Comparison of ENCODE assay signal across 8 mouse cellular contexts in genomic region chr17:23738836-23739201, GRCm38 (mm10). TPM values are rescaled to one million over a fixed set of nuclear protein-coding genes. Genes with fewer than 3 reads are reported as not detected.
DNase-seq lines count a peak whose midpoint lies in the region; ATAC-seq lines count a peak whose summit lies in the region.

No protein-coding gene starts in this region.

- peaks cover 72% of the 10 kb centered on the region for H3K27me3 ChIP-seq in heart, embryonic 10.5 days (ENCODE audit: insufficient read depth, poor library complexity, severe bottlenecking)
- H3K27me3 ChIP-seq in hindbrain, embryonic 12.5 days, result peaks cover 43% of the 10 kb centered on the region

- peak overlapping the region; percentile 68 for H3K4me3 ChIP-seq in heart, embryonic 10.5 days
- peak overlapping the region; percentile 65 for H3K4me3 ChIP-seq in hindbrain, embryonic 12.5 days
- 0 out of 2 replicates have a peak overlapping the region, but pooled peaks have one; percentile 26 for H3K4me3 ChIP-seq in macrophage (ENCODE audit: inconsistent target)

- ATAC-seq in hindbrain, embryonic 12.5 days (ENCODE audit: low FRiP score), result no peak

- peak overlapping the region; percentile 93 for H3K4me2 ChIP-seq in hindbrain, embryonic 12.5 days (replicated peaks)

- H3K4me1 ChIP-seq in heart, embryonic 10.5 days, result peaks cover 40% of the 10 kb centered on the region
- peaks cover 31% of the 10 kb centered on the region for H3K4me1 ChIP-seq in hindbrain, embryonic 12.5 days

- peak overlapping the region; percentile 80 for H3K9ac ChIP-seq in hindbrain, embryonic 12.5 days

- 33% methylated on average over 2 of the region's 2 CpGs for WGBS in heart, embryonic 10.5 days
- WGBS in hindbrain, embryonic 12.5 days, result 24% methylated on average over 2 of the region's 2 CpGs
- WGBS in macrophage (ENCODE audit: missing documents), result 94% methylated on average over 2 of the region's 2 CpGs

- peaks cover 31% of the 10 kb centered on the region for H3K36me3 ChIP-seq in heart, embryonic 10.5 days
- H3K36me3 ChIP-seq in hindbrain, embryonic 12.5 days, result peaks cover 35% of the 10 kb centered on the region
- H3K36me3 ChIP-seq in macrophage (ENCODE audit: inconsistent target), result no peaks in the 10 kb centered on the region

- no peak overlapping the region for H3K27ac ChIP-seq in heart, embryonic 10.5 days
- H3K27ac ChIP-seq in hindbrain, embryonic 12.5 days, result peak overlapping the region; percentile 81; the same call in 1 of the 2 replicates
- H3K27ac ChIP-seq in macrophage, result no peak overlapping the region

- H3K9me3 ChIP-seq in heart, embryonic 10.5 days, result no peaks in the 10 kb centered on the region
- H3K9me3 ChIP-seq in hindbrain, embryonic 12.5 days (replicated peaks), result no peaks in the 10 kb centered on the region

- no peaks in the 10 kb centered on the region for H3K79me2 ChIP-seq in macrophage (ENCODE audit: inconsistent target)

- intact Hi-C loops in gastrocnemius, postnatal 36 days (cut with DNase I), result no loop called here

- DNase-seq in heart, embryonic 10.5 days (ENCODE audit: low spot score), result peak; percentile 69
- no peak for DNase-seq in heart, adult 11 months
- DNase-seq in adipocyte (ENCODE audit: low spot score), result peak; percentile 64
- no peak for DNase-seq in gastrocnemius, postnatal 36 days
- no peak for DNase-seq in c-Kit-positive CD71-positive TER-119-positive erythroid progenitor cells, embryonic 14.5 days (ENCODE audit: low spot score)
- no peak for DNase-seq in layer of hippocampus, postnatal 10 days (ENCODE audit: low spot score in 2 of 2)

RNA-seq across cellular contexts. Expression of gene Paqr4, which starts 1.8 kb away (rescaled TPM):
- 8.7 and 9.3 TPM in 2 replicates for polyA plus RNA-seq in heart, embryonic 10.5 days (2016; fragmentation: Nextera tagmentation; extraction: Ambion mirVana)
- polyA plus RNA-seq in hindbrain, embryonic 12.5 days (2016; fragmentation: Nextera tagmentation; extraction: Ambion mirVana), result 40.3 and 41.6 TPM in 2 replicates
- total RNA-seq in macrophage (2018; cell fraction: chromatin; rRNA removed), result 1 to 10 TPM in 11 of 26 experiments, under 1 TPM in 10, not detected in 5; 0.31 to 2.7 (median 1.1) TPM
- 10 to 100 TPM in 5 of 26 experiments, 1 to 10 TPM in 21; 4.3 to 15.4 (median 6.9) TPM for total RNA-seq in macrophage (2018; cell fraction: cytosol; rRNA removed)
- 10 to 100 TPM in 1 of 26 experiments, 1 to 10 TPM in 25; 1.1 to 10.5 (median 3.6) TPM for total RNA-seq in macrophage (2018; cell fraction: nucleus; rRNA removed)
- polyA plus RNA-seq in macrophage (2018), result 6.4 to 12.8 TPM (median 6.5 TPM) in 3 replicates
- total RNA-seq in gastrocnemius, postnatal 36 days (2021), result 1 to 10 TPM; 3.6 to 4.0 TPM
- total RNA-seq in layer of hippocampus, postnatal 10 days (2021), result 10 to 100 TPM; 51.8 to 53.1 TPM

RNA-seq across cellular contexts. Expression of gene Kremen2, which starts 6.8 kb away (rescaled TPM):
- polyA plus RNA-seq in heart, embryonic 10.5 days (2016; fragmentation: Nextera tagmentation; extraction: Ambion mirVana), result 0.43 and 1.9 TPM in 2 replicates
- 2.9 and 5.7 TPM in 2 replicates for polyA plus RNA-seq in hindbrain, embryonic 12.5 days (2016; fragmentation: Nextera tagmentation; extraction: Ambion mirVana)
- total RNA-seq in macrophage (2018; cell fraction: chromatin; rRNA removed), result not detected
- total RNA-seq in macrophage (2018; cell fraction: cytosol; rRNA removed), result not detected
- not detected for total RNA-seq in macrophage (2018; cell fraction: nucleus; rRNA removed)
- polyA plus RNA-seq in macrophage (2018), result not detected in 3 replicates
- not detected for total RNA-seq in gastrocnemius, postnatal 36 days (2021)
- total RNA-seq in layer of hippocampus, postnatal 10 days (2021), result under 1 TPM; 0.20 to 0.27 TPM

RNA-seq across cellular contexts. Expression of gene Pkmyt1, which starts 12.7 kb away (rescaled TPM):
- 46.5 and 53.2 TPM in 2 replicates for polyA plus RNA-seq in heart, embryonic 10.5 days (2016; fragmentation: Nextera tagmentation; extraction: Ambion mirVana)
- polyA plus RNA-seq in hindbrain, embryonic 12.5 days (2016; fragmentation: Nextera tagmentation; extraction: Ambion mirVana), result 29.1 and 31.2 TPM in 2 replicates
- 10 to 100 TPM in 25 of 26 experiments, 1 to 10 TPM in 1; 9.8 to 76.9 (median 19.4) TPM for total RNA-seq in macrophage (2018; cell fraction: chromatin; rRNA removed)
- 1 to 10 TPM; 1.5 to 6.5 (median 3.1) TPM for total RNA-seq in macrophage (2018; cell fraction: cytosol; rRNA removed)
- total RNA-seq in macrophage (2018; cell fraction: nucleus; rRNA removed), result 10 to 100 TPM in 21 of 26 experiments, 1 to 10 TPM in 5; 4.2 to 84.4 (median 15.9) TPM
- 2.0 to 9.0 TPM (median 2.7 TPM) in 3 replicates for polyA plus RNA-seq in macrophage (2018)
- under 1 TPM; 0.52 to 0.64 TPM for total RNA-seq in gastrocnemius, postnatal 36 days (2021)
- total RNA-seq in layer of hippocampus, postnatal 10 days (2021), result 1 to 10 TPM; 6.7 to 8.3 TPM

RNA-seq across cellular contexts. Expression of gene 1520401A03Rik, which starts 16.2 kb away (rescaled TPM):
- not detected in 2 replicates for polyA plus RNA-seq in heart, embryonic 10.5 days (2016; fragmentation: Nextera tagmentation; extraction: Ambion mirVana)
- 0.21 and 1.2 TPM in 2 replicates for polyA plus RNA-seq in hindbrain, embryonic 12.5 days (2016; fragmentation: Nextera tagmentation; extraction: Ambion mirVana)
- total RNA-seq in macrophage (2018; cell fraction: chromatin; rRNA removed), result 1 to 10 TPM in 1 of 26 experiments, under 1 TPM in 21, not detected in 4; 0.20 to 1.5 (median 0.35) TPM
- total RNA-seq in macrophage (2018; cell fraction: cytosol; rRNA removed), result under 1 TPM in 1 of 26 experiments, not detected in 25; 0.29 TPM
- total RNA-seq in macrophage (2018; cell fraction: nucleus; rRNA removed), result under 1 TPM in 6 of 26 experiments, not detected in 20; 0.19 to 0.98 (median 0.27) TPM
- polyA plus RNA-seq in macrophage (2018), result not detected in 3 replicates
- total RNA-seq in gastrocnemius, postnatal 36 days (2021), result not detected
- under 1 TPM; 0.13 to 0.62 TPM for total RNA-seq in layer of hippocampus, postnatal 10 days (2021)

RNA-seq across cellular contexts. Expression of gene Flywch1, which starts 32.6 kb away (rescaled TPM):
- 97.9 and 117 TPM in 2 replicates for polyA plus RNA-seq in heart, embryonic 10.5 days (2016; fragmentation: Nextera tagmentation; extraction: Ambion mirVana)
- 203 and 212 TPM in 2 replicates for polyA plus RNA-seq in hindbrain, embryonic 12.5 days (2016; fragmentation: Nextera tagmentation; extraction: Ambion mirVana)
- 10 to 100 TPM in 22 of 26 experiments, 1 to 10 TPM in 4; 6.0 to 36.5 (median 22.8) TPM for total RNA-seq in macrophage (2018; cell fraction: chromatin; rRNA removed)
- 10 to 100 TPM; 14.2 to 36.9 (median 23.3) TPM for total RNA-seq in macrophage (2018; cell fraction: cytosol; rRNA removed)
- 10 to 100 TPM in 24 of 26 experiments, 1 to 10 TPM in 2; 6.4 to 41.8 (median 26.3) TPM for total RNA-seq in macrophage (2018; cell fraction: nucleus; rRNA removed)
- polyA plus RNA-seq in macrophage (2018), result 15.5 to 20.8 TPM (median 19.7 TPM) in 3 replicates
- 10 to 100 TPM; 34.3 to 38.0 TPM for total RNA-seq in gastrocnemius, postnatal 36 days (2021)
- 100 to 1,000 TPM; 121 to 123 TPM for total RNA-seq in layer of hippocampus, postnatal 10 days (2021)

Comparison
In these comparisons a context has a peak if more than half of its experiments do, and no peak if none do; other contexts are left out.
1. DNase-seq: peak in heart, embryonic 10.5 days (single experiment) and adipocyte (single experiment); none in heart, adult 11 months (single experiment), gastrocnemius, postnatal 36 days (0 of 2), c-Kit-positive CD71-positive TER-119-positive erythroid progenitor cells, embryonic 14.5 days (single experiment) and layer of hippocampus, postnatal 10 days (0 of 2).
2. Peak in every context shown above with its lines, with median percentiles within 50 percentile points of each other: H3K4me3 ChIP-seq.